Mouse (Mus musculus): ENCODE measurements around the gene Dact3. TPM values are rescaled to one million over a fixed set of nuclear protein-coding genes. Genes with fewer than 3 reads are reported as not detected.

The Dact3 gene
- polyA plus RNA-seq, 1 experiment from 2014 or later = 4.9 TPM

DNA sequence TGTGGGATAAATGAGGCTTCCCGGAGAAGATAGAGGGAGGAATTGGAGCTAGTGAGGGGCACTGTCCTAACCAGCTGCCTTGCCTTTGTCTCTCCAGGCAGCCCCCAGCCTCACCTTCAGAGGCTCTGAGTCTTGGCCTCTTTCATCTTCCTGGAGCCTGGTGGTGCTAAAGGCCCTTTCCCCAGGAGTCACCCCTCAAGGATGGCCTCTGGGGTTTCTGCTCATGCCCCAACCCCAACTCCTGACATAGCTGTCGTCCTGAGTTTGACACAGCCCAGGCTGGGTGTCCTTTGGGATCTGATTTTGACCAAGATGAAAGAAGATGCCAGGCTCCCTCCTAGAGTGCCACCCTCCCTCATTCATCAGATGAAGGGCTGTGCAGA lies 35.0 kb upstream of the Dact3 start:
- H3K36me3 ChIP-seq (ENCODE audit: control insufficient read depth, insufficient read depth, low read length) = peaks cover 59% of the 10 kb centered on the region

GRCm38 (mm10) chr7:16841078-16841477 lies 34.0 kb upstream of the Dact3 start:
- Histone ChIP-seq H3K4me1 (ENCODE audit: control insufficient read depth, insufficient read depth, low read length) (peaks cover 12% of the 10 kb centered on the region), H3K27ac (replicated peaks; ENCODE audit: low read depth, low read length) (no peak overlapping the region), H3K9me3 (ENCODE audit: control insufficient read depth, low read length) (no peaks in the 10 kb centered on the region), H3K4me2 (ENCODE audit: low read length) (no peak overlapping the region), H3K4me3 (replicated peaks; ENCODE audit: low read depth, low read length) (no peak overlapping the region), H3K36me3 (ENCODE audit: control insufficient read depth, insufficient read depth, low read length) (peaks cover 52% of the 10 kb centered on the region), H3K27me3 (ENCODE audit: control insufficient read depth, insufficient read depth, low read length) (no peaks in the 10 kb centered on the region), H3K9ac (replicated peaks; ENCODE audit: low read length) (no peak overlapping the region)
- WGBS = 79% methylated on average over 4 of the region's 4 CpGs
- DNase-seq (no peak), ATAC-seq (ENCODE audit: low FRiP score, low TSS enrichment) (no peak)

More for the DNA sequence above, 35.0 kb upstream of the Dact3 start:
- WGBS = 89% methylated on average over 2 of the region's 2 CpGs
- Histone ChIP-seq H3K27me3 (ENCODE audit: control insufficient read depth, insufficient read depth, low read length) (no peaks in the 10 kb centered on the region), H3K4me1 (ENCODE audit: control insufficient read depth, insufficient read depth, low read length) (peaks cover 12% of the 10 kb centered on the region), H3K27ac (replicated peaks; ENCODE audit: low read depth, low read length) (no peak overlapping the region), H3K4me3 (replicated peaks; ENCODE audit: low read depth, low read length) (no peak overlapping the region), H3K9me3 (ENCODE audit: control insufficient read depth, low read length) (no peaks in the 10 kb centered on the region), H3K9ac (replicated peaks; ENCODE audit: low read length) (no peak overlapping the region), H3K4me2 (ENCODE audit: low read length) (no peak overlapping the region)
- ATAC-seq (ENCODE audit: low FRiP score, low TSS enrichment) = no peak
- DNase-seq = no peak

DNA sequence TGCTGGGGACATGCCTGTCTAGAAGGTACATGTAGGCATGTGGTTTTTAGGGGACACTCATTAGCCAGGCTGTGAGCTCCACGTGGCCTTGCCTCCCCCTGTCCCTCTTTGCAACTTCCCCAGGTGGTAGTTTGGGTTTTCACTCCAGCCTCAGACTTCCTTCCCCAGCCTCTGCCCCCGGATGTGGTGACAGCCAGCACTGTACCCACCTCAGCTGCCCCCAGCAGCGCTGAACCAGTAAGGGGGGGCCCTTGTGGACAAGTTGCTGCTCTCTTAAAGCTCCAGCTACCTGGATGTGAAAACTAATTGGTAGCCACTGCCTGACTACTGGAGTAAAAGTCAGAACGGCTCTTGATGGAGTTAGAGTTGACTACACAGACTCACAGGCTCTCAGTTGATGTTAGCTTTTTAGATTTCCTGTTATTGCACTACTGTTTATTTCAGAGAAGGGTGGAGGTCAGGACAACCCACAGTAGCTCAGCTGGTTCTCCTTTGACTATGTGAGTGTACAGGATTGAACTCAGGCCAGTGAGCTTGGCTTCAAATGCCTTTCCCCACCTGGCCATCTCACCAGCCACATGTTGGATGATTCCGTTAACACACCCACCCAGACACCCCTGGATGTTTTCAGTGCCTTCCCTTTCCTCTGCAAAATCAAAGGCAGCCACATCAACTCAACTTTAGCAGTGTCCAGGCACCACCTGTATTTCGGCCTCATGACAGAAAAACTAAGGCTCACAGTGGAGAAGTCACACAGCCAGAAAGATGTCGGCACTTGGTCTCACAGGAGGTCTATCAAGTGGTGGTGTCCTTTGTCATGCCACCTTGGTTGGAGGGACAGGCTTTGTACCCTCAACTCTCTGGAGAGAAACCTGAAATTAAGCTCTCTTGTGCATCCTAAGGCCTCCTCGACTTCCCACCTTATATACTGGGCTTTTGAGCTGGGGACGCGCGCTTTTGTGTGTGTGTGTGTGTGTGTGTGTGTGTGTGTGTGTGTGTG lies 33.3 kb upstream of the Dact3 start:
- Histone ChIP-seq H3K9ac (replicated peaks; ENCODE audit: low read length) (peak overlapping the region; percentile 40; the same call in 1 of the 2 replicates), H3K27ac (replicated peaks; ENCODE audit: low read depth, low read length) (peak overlapping the region; percentile 64), H3K27me3 (ENCODE audit: control insufficient read depth, insufficient read depth, low read length) (no peaks in the 10 kb centered on the region), H3K9me3 (ENCODE audit: control insufficient read depth, low read length) (no peaks in the 10 kb centered on the region), H3K4me2 (ENCODE audit: low read length) (peak overlapping the region; percentile 96), H3K4me3 (replicated peaks; ENCODE audit: low read depth, low read length) (peak overlapping the region; percentile 53), H3K4me1 (ENCODE audit: control insufficient read depth, insufficient read depth, low read length) (peaks cover 12% of the 10 kb centered on the region), H3K36me3 (ENCODE audit: control insufficient read depth, insufficient read depth, low read length) (peaks cover 50% of the 10 kb centered on the region)
- 51% methylated on average over 11 of the region's 11 CpGs for WGBS
- no peak for ATAC-seq (ENCODE audit: low FRiP score, low TSS enrichment)
- peak; percentile 21 for DNase-seq

DNA sequence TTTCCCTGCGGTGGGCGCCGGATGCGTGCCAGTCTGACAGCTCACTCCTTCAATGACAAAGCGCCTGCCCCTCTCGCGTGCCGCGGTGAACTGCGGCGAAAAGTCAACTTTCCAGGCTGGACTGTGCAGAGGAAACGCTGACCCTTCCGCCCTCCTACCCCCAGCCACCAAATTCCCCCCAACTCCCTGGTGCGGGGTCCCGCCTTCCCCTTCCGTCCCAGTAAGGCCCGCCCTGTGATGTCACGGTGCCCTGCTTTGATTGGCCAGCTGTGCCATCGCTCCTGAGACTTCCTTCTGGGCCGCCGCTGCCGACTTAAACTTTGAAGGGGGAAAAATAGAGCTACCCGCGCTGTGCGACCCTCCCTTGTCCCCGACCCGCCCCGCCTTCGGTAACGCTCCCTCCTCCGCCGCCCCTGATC lies 32.5 kb upstream of the Dact3 start, which contains the start of gene Prkd2:
Gene Prkd2 (plus strand): TSS at position 258 of the 419 bp plus-strand sequence.
- peaks cover 42% of the 10 kb centered on the region for H3K36me3 ChIP-seq (ENCODE audit: control insufficient read depth, insufficient read depth, low read length)
- H3K4me1 ChIP-seq (ENCODE audit: control insufficient read depth, insufficient read depth, low read length) = peaks cover 12% of the 10 kb centered on the region
- no peaks in the 10 kb centered on the region for H3K27me3 ChIP-seq (ENCODE audit: control insufficient read depth, insufficient read depth, low read length)
- peak within 1 kb of the TSS; percentile 96 for H3K4me2 ChIP-seq (ENCODE audit: low read length)
- WGBS = 1% methylated on average over 32 of the region's 32 CpGs
- peak within 1 kb of the TSS; percentile 40 for H3K9ac ChIP-seq (replicated peaks; ENCODE audit: low read length)
- DNase-seq (peak; percentile 93), ATAC-seq (ENCODE audit: low FRiP score, low TSS enrichment) (peak; percentile 88)
- H3K4me3 ChIP-seq (replicated peaks; ENCODE audit: low read depth, low read length) = peak within 1 kb of the TSS; percentile 53
- H3K27ac ChIP-seq (replicated peaks; ENCODE audit: low read depth, low read length) = peak within 1 kb of the TSS; percentile 64
- no peaks in the 10 kb centered on the region for H3K9me3 ChIP-seq (ENCODE audit: control insufficient read depth, low read length)

GRCm38 (mm10) chr7:16843441-16844171 lies 31.5 kb upstream of the Dact3 start:
- Histone ChIP-seq H3K27me3 (ENCODE audit: control insufficient read depth, insufficient read depth, low read length) (no peaks in the 10 kb centered on the region), H3K36me3 (ENCODE audit: control insufficient read depth, insufficient read depth, low read length) (peaks cover 33% of the 10 kb centered on the region), H3K4me1 (ENCODE audit: control insufficient read depth, insufficient read depth, low read length) (peaks cover 12% of the 10 kb centered on the region), H3K9me3 (ENCODE audit: control insufficient read depth, low read length) (no peaks in the 10 kb centered on the region), H3K9ac (replicated peaks; ENCODE audit: low read length) (peak overlapping the region; percentile 40), H3K4me3 (replicated peaks; ENCODE audit: low read depth, low read length) (peak overlapping the region; percentile 53), H3K4me2 (ENCODE audit: low read length) (peak overlapping the region; percentile 96), H3K27ac (replicated peaks; ENCODE audit: low read depth, low read length) (0 out of 2 replicates have a peak overlapping the region, but pooled peaks have one; percentile 61)
- ATAC-seq (ENCODE audit: low FRiP score, low TSS enrichment) (no peak), DNase-seq (peak; percentile 55)
- 2% methylated on average over 33 of the region's 33 CpGs for WGBS

- 60% methylated on average over 3 of the region's 3 CpGs for WGBS
- Histone ChIP-seq H3K27ac (replicated peaks; ENCODE audit: low read depth, low read length) (no peak overlapping the region), H3K4me2 (ENCODE audit: low read length) (peak overlapping the region; percentile 96; the same call in 1 of the 2 replicates), H3K4me3 (replicated peaks; ENCODE audit: low read depth, low read length) (0 out of 2 replicates have a peak overlapping the region, but pooled peaks have one; percentile 53), H3K27me3 (ENCODE audit: control insufficient read depth, insufficient read depth, low read length) (no peaks in the 10 kb centered on the region), H3K9me3 (ENCODE audit: control insufficient read depth, low read length) (no peaks in the 10 kb centered on the region), H3K36me3 (ENCODE audit: control insufficient read depth, insufficient read depth, low read length) (peaks cover 29% of the 10 kb centered on the region), H3K4me1 (ENCODE audit: control insufficient read depth, insufficient read depth, low read length) (peaks cover 12% of the 10 kb centered on the region), H3K9ac (replicated peaks; ENCODE audit: low read length) (no peak overlapping the region)
- DNase-seq = no peak
- ATAC-seq (ENCODE audit: low FRiP score, low TSS enrichment) = no peak
These were observed 30.4 kb upstream of the Dact3 start for GRCm38 (mm10) chr7:16844696-16845071.

- ATAC-seq (ENCODE audit: low FRiP score, low TSS enrichment) = no peak
- no peak for DNase-seq
- Histone ChIP-seq H3K27me3 (ENCODE audit: control insufficient read depth, insufficient read depth, low read length) (no peaks in the 10 kb centered on the region), H3K27ac (replicated peaks; ENCODE audit: low read depth, low read length) (no peak overlapping the region), H3K9me3 (ENCODE audit: control insufficient read depth, low read length) (no peaks in the 10 kb centered on the region), H3K4me2 (ENCODE audit: low read length) (peak overlapping the region; percentile 21; the same call in 1 of the 2 replicates), H3K9ac (replicated peaks; ENCODE audit: low read length) (no peak overlapping the region), H3K4me3 (replicated peaks; ENCODE audit: low read depth, low read length) (no peak overlapping the region), H3K36me3 (ENCODE audit: control insufficient read depth, insufficient read depth, low read length) (peaks cover 29% of the 10 kb centered on the region), H3K4me1 (ENCODE audit: control insufficient read depth, insufficient read depth, low read length) (peaks cover 12% of the 10 kb centered on the region)
- 38% methylated on average over 14 of the region's 14 CpGs for WGBS
These were observed 29.9 kb upstream of the Dact3 start for GRCm38 (mm10) chr7:16845072-16845819.

DNA sequence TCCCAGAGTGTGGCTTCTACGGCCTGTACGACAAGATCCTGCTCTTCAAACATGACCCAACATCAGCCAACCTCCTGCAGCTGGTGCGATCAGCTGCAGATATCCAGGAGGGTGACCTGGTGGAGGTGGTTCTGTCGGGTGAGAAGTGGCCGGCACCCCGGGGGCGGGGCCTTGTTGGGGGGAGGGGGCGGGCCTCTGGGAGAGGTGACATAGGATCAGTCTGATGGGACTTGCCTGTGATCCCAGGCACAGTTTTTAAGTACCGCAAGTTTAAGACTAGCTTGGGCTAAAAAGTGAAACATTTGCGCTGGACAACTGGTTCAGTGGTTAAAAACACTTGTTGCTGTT lies 29.3 kb upstream of the Dact3 start:
- H3K9ac ChIP-seq (replicated peaks; ENCODE audit: low read length) = no peak overlapping the region
- H3K27ac ChIP-seq (replicated peaks; ENCODE audit: low read depth, low read length) = no peak overlapping the region
- H3K9me3 ChIP-seq (ENCODE audit: control insufficient read depth, low read length) = no peaks in the 10 kb centered on the region
- peaks cover 29% of the 10 kb centered on the region for H3K36me3 ChIP-seq (ENCODE audit: control insufficient read depth, insufficient read depth, low read length)
- no peak overlapping the region for H3K4me3 ChIP-seq (replicated peaks; ENCODE audit: low read depth, low read length)
- H3K27me3 ChIP-seq (ENCODE audit: control insufficient read depth, insufficient read depth, low read length) = no peaks in the 10 kb centered on the region
- ATAC-seq (ENCODE audit: low FRiP score, low TSS enrichment) (no peak), DNase-seq (no peak)
- peaks cover 12% of the 10 kb centered on the region for H3K4me1 ChIP-seq (ENCODE audit: control insufficient read depth, insufficient read depth, low read length)
- 0 out of 2 replicates have a peak overlapping the region, but pooled peaks have one; percentile 5 for H3K4me2 ChIP-seq (ENCODE audit: low read length)
- WGBS = 33% methylated on average over 10 of the region's 10 CpGs
